Mouse (Mus musculus): ENCODE results near the gene Dennd1c. TPM values are rescaled to one million over a fixed set of nuclear protein-coding genes. Genes with fewer than 3 reads are reported as not detected.
"Not testable (repeated sequence)": the region's sequence is repeated elsewhere in the genome, so short reads cannot be mapped to it uniquely, and the experiment has no call there.

Gene Dennd1c
- polyA plus RNA-seq, 1 experiment = 5.4 TPM

DNA sequence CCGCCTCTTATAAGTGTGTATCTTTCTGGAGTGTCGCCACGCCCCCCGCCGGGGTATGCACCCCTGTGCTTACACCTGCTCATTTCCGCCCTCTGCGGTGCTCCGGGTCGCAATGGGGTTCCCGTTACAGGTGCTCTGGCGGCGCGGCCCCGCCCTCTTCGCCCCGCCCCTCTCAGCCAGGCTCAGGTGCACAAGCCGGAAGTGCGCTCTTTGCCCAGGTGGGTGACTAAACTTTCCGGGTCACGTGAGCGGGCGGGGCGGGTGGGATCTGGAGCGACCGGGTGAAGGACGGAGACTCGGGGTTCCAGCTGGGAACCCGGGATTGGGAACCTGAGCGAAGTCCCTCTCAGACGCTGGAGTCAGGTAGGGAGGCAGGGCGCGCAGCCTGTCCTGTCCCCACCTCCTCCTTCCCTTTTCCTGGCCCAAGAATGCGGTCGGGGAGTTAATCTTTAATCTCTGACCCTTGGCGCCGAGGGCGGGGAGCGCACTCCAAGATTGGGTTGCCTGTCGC is 16.2 kb downstream of the Dennd1c start:
- no peak for TF ChIP-seq CTCF (IDR thresholded peaks at IDR 0.05; ENCODE audit: borderline replicate concordance, extremely low read depth, insufficient read depth, insufficient read length)
- no peak for TF ChIP-seq POLR2A (IDR thresholded peaks at IDR 0.05; ENCODE audit: borderline replicate concordance, extremely low read depth, insufficient read depth, insufficient read length, poor library complexity, severe bottlenecking)
- DNase-seq (ENCODE audit: low read depth) = no peak

DNA sequence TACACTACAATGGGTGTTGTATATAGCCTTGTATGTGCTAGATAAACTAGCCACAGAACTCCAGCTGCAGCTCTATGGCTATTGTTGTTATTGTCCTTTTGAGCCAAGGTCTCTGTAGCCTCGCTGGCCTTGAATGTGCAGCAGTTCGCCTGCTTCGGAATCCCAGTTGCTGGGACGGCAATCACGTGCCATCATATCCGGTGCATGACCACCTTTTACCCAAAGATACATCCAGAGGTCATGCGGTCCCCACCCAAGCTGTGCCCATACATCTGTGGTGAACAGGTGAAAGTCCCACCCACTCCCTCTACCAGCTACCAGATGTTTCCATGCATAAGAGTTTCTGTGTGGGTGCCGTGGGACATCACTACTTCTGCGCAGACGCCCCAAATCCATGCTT is 17.2 kb downstream of the Dennd1c start:
- TF ChIP-seq CTCF (IDR thresholded peaks at IDR 0.05; ENCODE audit: borderline replicate concordance, extremely low read depth, insufficient read depth, insufficient read length) = no peak
- TF ChIP-seq POLR2A (IDR thresholded peaks at IDR 0.05; ENCODE audit: borderline replicate concordance, extremely low read depth, insufficient read depth, insufficient read length, poor library complexity, severe bottlenecking) = no peak
- no peak for DNase-seq (ENCODE audit: low read depth)

GRCm38 (mm10) chr17:57060231-57060801 is 18.0 kb downstream of the Dennd1c start:
- peak; percentile 78 for TF ChIP-seq CTCF (IDR thresholded peaks at IDR 0.05; ENCODE audit: borderline replicate concordance, extremely low read depth, insufficient read depth, insufficient read length)
- 0 out of 2 replicates have a peak, but pooled peaks have one; percentile 16 for TF ChIP-seq POLR2A (IDR thresholded peaks at IDR 0.05; ENCODE audit: borderline replicate concordance, extremely low read depth, insufficient read depth, insufficient read length, poor library complexity, severe bottlenecking)

DNA sequence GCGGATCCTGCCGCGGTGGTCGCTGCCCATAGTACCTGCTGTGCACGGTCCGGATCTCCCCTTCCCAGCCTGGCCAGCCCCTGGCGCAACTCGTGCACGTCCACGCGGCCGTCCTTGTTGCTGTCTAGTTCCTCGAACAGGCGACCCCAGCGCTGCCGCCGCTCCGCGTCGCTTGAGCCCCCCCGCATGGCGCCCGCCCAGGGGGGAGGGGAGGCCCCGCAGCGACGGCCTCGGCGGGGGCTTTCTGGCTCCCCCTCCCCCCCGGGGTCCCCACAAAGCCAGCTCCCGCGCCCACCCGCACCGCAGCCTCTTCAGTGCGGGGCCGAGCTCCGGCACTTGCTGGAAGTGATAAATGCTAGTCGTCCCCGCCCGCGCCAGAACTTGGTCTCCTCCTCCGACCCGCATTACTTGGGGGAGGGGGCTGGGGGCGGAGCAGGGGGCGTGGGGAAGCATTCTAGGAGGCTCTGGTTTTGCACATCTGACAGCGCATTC is 18.8 kb downstream of the Dennd1c start, which contains the start of gene Slc25a23:
Gene Slc25a23 (minus strand): TSS at position 378 of the 492 bp plus-strand sequence.
- TF ChIP-seq POLR2A (IDR thresholded peaks at IDR 0.05; ENCODE audit: borderline replicate concordance, extremely low read depth, insufficient read depth, insufficient read length, poor library complexity, severe bottlenecking) (0 out of 2 replicates have a peak, but pooled peaks have one; percentile 39), CTCF (IDR thresholded peaks at IDR 0.05; ENCODE audit: borderline replicate concordance, extremely low read depth, insufficient read depth, insufficient read length) (no peak)
- peak; percentile 96 for DNase-seq (ENCODE audit: low read depth)

More at GRCm38 (mm10) chr17:57060231-57060801, 18.0 kb downstream of the Dennd1c start:
- DNase-seq (ENCODE audit: low read depth) = peak; percentile 99

- peak; percentile 37 for DNase-seq (ENCODE audit: low read depth)
- TF ChIP-seq POLR2A (IDR thresholded peaks at IDR 0.05; ENCODE audit: borderline replicate concordance, extremely low read depth, insufficient read depth, insufficient read length, poor library complexity, severe bottlenecking) (no peak), CTCF (IDR thresholded peaks at IDR 0.05; ENCODE audit: borderline replicate concordance, extremely low read depth, insufficient read depth, insufficient read length) (no peak)
These were observed 19.3 kb downstream of the Dennd1c start, which contains the start of gene Crb3 for GRCm38 (mm10) chr17:57058891-57059485. Gene Crb3, plus strand, starts transcription at chr17:57059105.

DNA sequence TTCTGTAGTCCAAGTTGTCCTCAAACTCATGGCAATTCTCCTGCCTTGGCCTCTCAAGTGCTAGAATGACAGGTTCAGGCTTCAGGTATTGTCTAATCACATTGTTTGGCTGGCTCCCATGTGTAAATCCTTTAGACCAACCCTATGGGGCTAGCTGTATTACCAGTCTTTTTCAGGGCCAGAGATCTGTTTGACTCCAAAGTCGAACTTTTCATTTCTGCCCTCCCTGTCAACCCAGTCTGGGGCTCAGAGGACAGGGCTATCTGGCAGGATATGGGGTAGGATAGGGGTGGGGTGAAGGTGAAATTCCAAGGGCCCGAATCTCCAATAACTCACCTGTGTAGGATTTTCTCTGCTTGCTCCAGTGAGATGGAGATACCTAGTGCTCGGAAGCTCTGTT is 22.1 kb downstream of the Dennd1c start:
- no peak for DNase-seq (ENCODE audit: low read depth)
- TF ChIP-seq POLR2A (IDR thresholded peaks at IDR 0.05; ENCODE audit: borderline replicate concordance, extremely low read depth, insufficient read depth, insufficient read length, poor library complexity, severe bottlenecking) = no peak
- TF ChIP-seq CTCF (IDR thresholded peaks at IDR 0.05; ENCODE audit: borderline replicate concordance, extremely low read depth, insufficient read depth, insufficient read length) = no peak

DNA sequence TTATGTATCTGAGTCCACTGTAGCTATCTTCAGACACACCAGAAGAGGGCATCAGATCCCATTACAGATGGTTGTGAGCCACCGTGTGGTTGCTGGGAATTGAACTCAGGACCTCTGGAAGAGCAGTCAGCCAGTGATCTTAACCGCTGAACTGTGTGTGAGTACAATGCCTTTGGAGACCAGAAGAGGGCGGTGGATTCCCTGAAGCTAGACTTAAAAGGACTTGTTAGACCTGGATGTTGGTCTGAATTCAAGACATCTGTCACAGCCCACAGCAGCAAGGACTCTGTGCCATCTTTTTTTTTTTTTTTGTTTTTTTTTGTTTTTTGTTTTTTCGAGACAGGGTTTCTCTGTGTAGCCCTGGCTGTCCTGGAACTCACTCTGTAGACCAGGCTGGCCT is 26.6 kb downstream of the Dennd1c start:
- not testable (repeated sequence) for DNase-seq (ENCODE audit: low read depth)

DNA sequence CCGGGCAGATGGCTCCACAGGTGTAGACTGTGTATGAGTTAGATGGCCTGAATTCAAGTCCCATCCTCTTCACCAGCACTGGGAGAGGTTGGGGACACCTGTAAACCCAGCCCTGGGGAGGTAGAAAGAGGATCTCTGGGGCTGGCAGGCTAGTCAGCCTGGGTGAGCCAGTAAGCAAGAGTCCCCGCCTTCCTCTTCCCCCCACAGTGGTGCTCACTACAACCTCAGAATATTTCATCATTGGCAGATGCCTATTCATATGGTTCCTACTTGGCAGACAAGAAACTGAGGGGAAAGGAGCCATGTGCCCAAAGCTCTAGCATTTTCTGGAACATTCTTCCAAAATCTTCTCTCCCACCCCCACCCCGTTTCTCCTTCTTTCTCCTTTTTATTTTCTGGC is 29.5 kb downstream of the Dennd1c start:
- DNase-seq (ENCODE audit: low read depth) = no peak
- TF ChIP-seq POLR2A (IDR thresholded peaks at IDR 0.05; ENCODE audit: borderline replicate concordance, extremely low read depth, insufficient read depth, insufficient read length, poor library complexity, severe bottlenecking) (no peak), CTCF (IDR thresholded peaks at IDR 0.05; ENCODE audit: borderline replicate concordance, extremely low read depth, insufficient read depth, insufficient read length) (no peak)

More for the DNA sequence above, 26.6 kb downstream of the Dennd1c start:
- TF ChIP-seq CTCF (IDR thresholded peaks at IDR 0.05; ENCODE audit: borderline replicate concordance, extremely low read depth, insufficient read depth, insufficient read length) = peak; percentile 12; the same call in 1 of the 2 replicates

GRCm38 (mm10) chr17:57047406-57047805 is 30.9 kb downstream of the Dennd1c start:
- DNase-seq (ENCODE audit: low read depth) = no peak
- no peak for TF ChIP-seq POLR2A (IDR thresholded peaks at IDR 0.05; ENCODE audit: borderline replicate concordance, extremely low read depth, insufficient read depth, insufficient read length, poor library complexity, severe bottlenecking)
- TF ChIP-seq CTCF (IDR thresholded peaks at IDR 0.05; ENCODE audit: borderline replicate concordance, extremely low read depth, insufficient read depth, insufficient read length) = no peak

DNA sequence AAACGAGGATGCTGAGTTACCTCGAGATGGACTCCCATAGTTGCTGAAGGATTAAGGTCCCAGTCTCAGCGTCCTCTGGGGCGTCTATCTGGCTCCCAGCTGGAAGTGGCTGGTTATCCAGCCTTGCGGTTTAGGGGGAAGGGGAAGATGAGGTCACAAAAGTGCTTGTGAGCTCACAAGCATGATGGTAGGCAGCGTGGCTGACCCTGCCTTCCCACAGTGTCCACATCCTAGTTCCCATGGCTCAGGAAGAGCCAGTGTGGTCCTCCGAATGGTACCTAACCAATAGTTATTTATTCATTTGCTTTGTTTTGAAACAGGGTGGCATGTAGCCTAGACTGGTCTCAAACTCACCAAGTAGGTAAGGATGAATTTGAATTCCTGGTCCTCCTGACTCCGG is 36.8 kb downstream of the Dennd1c start, which contains the start of gene Slc25a41:
Gene Slc25a41 (minus strand): TSS at position 101 of the 400 bp plus-strand sequence.
- DNase-seq (ENCODE audit: low read depth) = no peak
- TF ChIP-seq CTCF (IDR thresholded peaks at IDR 0.05; ENCODE audit: borderline replicate concordance, extremely low read depth, insufficient read depth, insufficient read length) (no peak), POLR2A (IDR thresholded peaks at IDR 0.05; ENCODE audit: borderline replicate concordance, extremely low read depth, insufficient read depth, insufficient read length, poor library complexity, severe bottlenecking) (no peak)

- DNase-seq (ENCODE audit: low read depth) = no peak
- TF ChIP-seq POLR2A (IDR thresholded peaks at IDR 0.05; ENCODE audit: borderline replicate concordance, extremely low read depth, insufficient read depth, insufficient read length, poor library complexity, severe bottlenecking) (no peak), CTCF (IDR thresholded peaks at IDR 0.05; ENCODE audit: borderline replicate concordance, extremely low read depth, insufficient read depth, insufficient read length) (peak; percentile 26; the same call in 1 of the 2 replicates)
These were observed 39.3 kb downstream of the Dennd1c start for GRCm38 (mm10) chr17:57038978-57039377.

All from brain, embryonic 14.5 days (tissue).